Mouse (Mus musculus): ENCODE measurements around the gene Gm7029. TPM values are rescaled to one million over a fixed set of nuclear protein-coding genes. Genes with fewer than 3 reads are reported as not detected.

The Gm7029 gene
- polyA plus RNA-seq, 1 experiment, result not detected

- DNase-seq (ENCODE audit: low read depth), result no peak
Measured at GRCm38 (mm10) chr17:33913264-33913663, 39.6 kb downstream of the Gm7029 start.

GRCm38 (mm10) chr17:33913905-33914304 lies 40.3 kb downstream of the Gm7029 start:
- DNase-seq (ENCODE audit: low read depth), result no peak

GRCm38 (mm10) chr17:33914969-33915391 lies 41.3 kb downstream of the Gm7029 start:
- DNase-seq (ENCODE audit: low read depth), result no peak

GRCm38 (mm10) chr17:33915671-33916250 lies 42.1 kb downstream of the Gm7029 start, which contains the start of the genes Tapbp and Zbtb22:
Gene Tapbp, plus strand, starts transcription at chr17:33915899.
Gene Zbtb22, plus strand, starts transcription at chr17:33915904.
- DNase-seq (ENCODE audit: low read depth), result peak; percentile 91

GRCm38 (mm10) chr17:33916294-33916693 lies 42.7 kb downstream of the Gm7029 start:
- DNase-seq (ENCODE audit: low read depth), result no peak

- no peak for DNase-seq (ENCODE audit: low read depth)
Measured at GRCm38 (mm10) chr17:33916847-33917655, 43.4 kb downstream of the Gm7029 start.

- no peak for DNase-seq (ENCODE audit: low read depth)
Measured at GRCm38 (mm10) chr17:33917656-33918292, 44.1 kb downstream of the Gm7029 start.

GRCm38 (mm10) chr17:33918293-33919203 lies 44.9 kb downstream of the Gm7029 start:
- DNase-seq (ENCODE audit: low read depth), result no peak

GRCm38 (mm10) chr17:33919351-33920281 lies 46.0 kb downstream of the Gm7029 start:
- DNase-seq (ENCODE audit: low read depth), result no peak

GRCm38 (mm10) chr17:33920282-33921097 lies 46.9 kb downstream of the Gm7029 start:
- DNase-seq (ENCODE audit: low read depth), result no peak

- no peak for DNase-seq (ENCODE audit: low read depth)
Measured at GRCm38 (mm10) chr17:33921361-33921760, 47.7 kb downstream of the Gm7029 start.

Other genes starting within 250 kb of the Gm7029 start
- gene Zfp414, start 244.7 kb upstream of the Gm7029 start, polyA plus RNA-seq (2012; rRNA removed), result 57.6 and 65.0 TPM in 2 replicates
- 0.60 and 0.97 TPM in 2 replicates for gene Pram1, start 235.8 kb upstream of the Gm7029 start, polyA plus RNA-seq (2012; rRNA removed)
- 57.0 and 61.5 TPM in 2 replicates for gene Hnrnpm, start 187.0 kb upstream of the Gm7029 start, polyA plus RNA-seq (2012; rRNA removed)
- gene March2, start 155.2 kb upstream of the Gm7029 start, polyA plus RNA-seq (2012; rRNA removed), result 93.7 and 135 TPM in 2 replicates
- gene Rab11b, start 113.3 kb upstream of the Gm7029 start, polyA plus RNA-seq (2012; rRNA removed), result 288 and 307 TPM in 2 replicates
- 171 and 402 TPM in 2 replicates for gene Angptl4, start 92.0 kb upstream of the Gm7029 start, polyA plus RNA-seq (2012; rRNA removed)
- gene Kank3, start 63.3 kb upstream of the Gm7029 start, polyA plus RNA-seq (2012; rRNA removed), result 106 and 146 TPM in 2 replicates
- gene Rps28, start 49.3 kb upstream of the Gm7029 start, polyA plus RNA-seq (2012; rRNA removed), result 823 and 990 TPM in 2 replicates
- 564 and 606 TPM in 2 replicates for gene Ndufa7, start 49.3 kb upstream of the Gm7029 start, polyA plus RNA-seq (2012; rRNA removed)
- 107 and 143 TPM in 2 replicates for gene Cd320, start 30.7 kb upstream of the Gm7029 start, polyA plus RNA-seq (2012; rRNA removed)
- 2.4 TPM in 2 replicates for gene Kifc1, start 16.8 kb downstream of the Gm7029 start, polyA plus RNA-seq (2012; rRNA removed)
- gene Platr17, start 31.3 kb downstream of the Gm7029 start, polyA plus RNA-seq (2012; rRNA removed), result not detected in 2 replicates
- 36.7 and 45.8 TPM in 2 replicates for gene Daxx, start 35.6 kb downstream of the Gm7029 start, polyA plus RNA-seq (2012; rRNA removed)
- 148 and 171 TPM in 2 replicates for gene Tapbp, start 42.1 kb downstream of the Gm7029 start, polyA plus RNA-seq (2012; rRNA removed)
- gene Zbtb22, start 42.1 kb downstream of the Gm7029 start, polyA plus RNA-seq (2012; rRNA removed), result 46.7 and 60.7 TPM in 2 replicates
- 117 and 144 TPM in 2 replicates for gene Rgl2, start 55.7 kb downstream of the Gm7029 start, polyA plus RNA-seq (2012; rRNA removed)
- 24.1 and 37.0 TPM in 2 replicates for gene Pfdn6, start 66.5 kb downstream of the Gm7029 start, polyA plus RNA-seq (2012; rRNA removed)
- 14.9 and 18.1 TPM in 2 replicates for gene Wdr46, start 66.8 kb downstream of the Gm7029 start, polyA plus RNA-seq (2012; rRNA removed)
- gene B3galt4, start 77.7 kb downstream of the Gm7029 start, polyA plus RNA-seq (2012; rRNA removed), result 8.1 and 8.7 TPM in 2 replicates
- 54.5 and 62.2 TPM in 2 replicates for gene Vps52, start 82.0 kb downstream of the Gm7029 start, polyA plus RNA-seq (2012; rRNA removed)
- 683 and 816 TPM in 2 replicates for gene Rps18, start 82.2 kb downstream of the Gm7029 start, polyA plus RNA-seq (2012; rRNA removed)
- 2,228 and 2,761 TPM in 2 replicates for gene H2-K1, start 126.5 kb downstream of the Gm7029 start, polyA plus RNA-seq (2012; rRNA removed)
- 29.4 and 29.6 TPM in 2 replicates for gene Ring1, start 150.8 kb downstream of the Gm7029 start, polyA plus RNA-seq (2012; rRNA removed)
- gene H2-Ke6, start 154.2 kb downstream of the Gm7029 start, polyA plus RNA-seq (2012; rRNA removed), result 75.6 and 95.1 TPM in 2 replicates
- 207 and 240 TPM in 2 replicates for gene Slc39a7, start 157.8 kb downstream of the Gm7029 start, polyA plus RNA-seq (2012; rRNA removed)
- gene Rxrb, start 158.0 kb downstream of the Gm7029 start, polyA plus RNA-seq (2012; rRNA removed), result 51.3 and 53.0 TPM in 2 replicates
- gene Col11a2, start 165.6 kb downstream of the Gm7029 start, polyA plus RNA-seq (2012; rRNA removed), result 0.69 and 1.0 TPM in 2 replicates
- gene H2-Oa, start 218.5 kb downstream of the Gm7029 start, polyA plus RNA-seq (2012; rRNA removed), result 2.1 and 2.5 TPM in 2 replicates
- gene H2-DMa, start 245.7 kb downstream of the Gm7029 start, polyA plus RNA-seq (2012; rRNA removed), result 73.0 and 74.6 TPM in 2 replicates
- gene Brd2, start 248.8 kb downstream of the Gm7029 start, polyA plus RNA-seq (2012; rRNA removed), result 110 and 117 TPM in 2 replicates

All from gonadal fat pad, adult 2 months (tissue).